Mouse (Mus musculus): ENCODE data around the gene Ccdc170.
A peak's percentile ranks its signal among the peaks of the same experiment; 100 is the strongest.
"Not testable (repeated sequence)": the region's sequence is repeated elsewhere in the genome, so short reads cannot be mapped to it uniquely, and the experiment has no call there.

Gene Ccdc170

GRCm38 (mm10) chr10:4482355-4482754, at the start of gene Ccdc170:
Ccdc170 (plus strand) TSS chr10:4482502.
- DNase-seq: peak; percentile 12 to 34

- DNase-seq: peak in 1 of 2 experiments; percentile 40
Observed at GRCm38 (mm10) chr10:4432996-4433755, 49.1 kb upstream of the Ccdc170 start.

GRCm38 (mm10) chr10:4433871-4434270, 48.4 kb upstream of the Ccdc170 start:
- not testable (repeated sequence) for DNase-seq

GRCm38 (mm10) chr10:4435416-4435815, 46.9 kb upstream of the Ccdc170 start:
- no peak for DNase-seq

GRCm38 (mm10) chr10:4456409-4456808, 25.9 kb upstream of the Ccdc170 start:
- DNase-seq: no peak

GRCm38 (mm10) chr10:4460201-4460600, 22.1 kb upstream of the Ccdc170 start:
- DNase-seq: no peak

GRCm38 (mm10) chr10:4465799-4466198, 16.5 kb upstream of the Ccdc170 start:
- no peak for DNase-seq

- DNase-seq: no peak
Observed at GRCm38 (mm10) chr10:4469406-4469805, 12.9 kb upstream of the Ccdc170 start.

GRCm38 (mm10) chr10:4473591-4473993, 8.7 kb upstream of the Ccdc170 start:
- no peak for DNase-seq

- DNase-seq: no peak
Observed at GRCm38 (mm10) chr10:4475431-4475830, 6.9 kb upstream of the Ccdc170 start.

GRCm38 (mm10) chr10:4476604-4477003, 5.7 kb upstream of the Ccdc170 start:
- DNase-seq: no peak

- no peak for DNase-seq
Observed at GRCm38 (mm10) chr10:4480929-4481328, 1.4 kb upstream of the Ccdc170 start.

- DNase-seq: no peak
Observed at GRCm38 (mm10) chr10:4481695-4482094, 607 bp upstream of the Ccdc170 start.

- no peak for DNase-seq
Observed at GRCm38 (mm10) chr10:4483848-4484247, 1.5 kb downstream of the Ccdc170 start.

GRCm38 (mm10) chr10:4484986-4485385, 2.7 kb downstream of the Ccdc170 start:
- no peak for DNase-seq

GRCm38 (mm10) chr10:4489865-4490264, 7.6 kb downstream of the Ccdc170 start:
- DNase-seq: no peak

- DNase-seq: no peak
Observed at GRCm38 (mm10) chr10:4491281-4491680, 9.0 kb downstream of the Ccdc170 start.

GRCm38 (mm10) chr10:4492045-4492444, 9.7 kb downstream of the Ccdc170 start:
- DNase-seq: no peak

- DNase-seq: no peak
Observed at GRCm38 (mm10) chr10:4492909-4493308, 10.6 kb downstream of the Ccdc170 start.

- peak; percentile 32 to 36 for DNase-seq
Observed at GRCm38 (mm10) chr10:4503251-4503650, 20.9 kb downstream of the Ccdc170 start.

- DNase-seq: no peak
Observed at GRCm38 (mm10) chr10:4512725-4513124, 30.4 kb downstream of the Ccdc170 start.

- DNase-seq: no peak
Observed at GRCm38 (mm10) chr10:4517614-4518013, 35.3 kb downstream of the Ccdc170 start.

- DNase-seq: no peak
Observed at GRCm38 (mm10) chr10:4519645-4520044, 37.3 kb downstream of the Ccdc170 start.

GRCm38 (mm10) chr10:4520394-4521102, 38.2 kb downstream of the Ccdc170 start:
- peak; percentile 37 to 45 for DNase-seq
